Mouse (Mus musculus) embryonic facial prominence, embryonic 13.5 days (tissue): ENCODE data around the gene Cpvl. TPM values are rescaled to one million over a fixed set of nuclear protein-coding genes. Genes with fewer than 3 reads are reported as not detected.
A peak's percentile ranks its signal among the peaks of the same experiment; 100 is the strongest.

Experiments
- ATAC-seq: fragments of 200-750 bp; cut with Nextera tagmentation; 2 replicates; pipeline ENCODE4 v1.8.0; 2017; ENCODE audit warnings: low read depth; ENCODE audit not compliant: insufficient number of reproducible peaks, insufficient read depth, low FRiP score, low TSS enrichment
- H3K27ac ChIP-seq: fragments of 300-500 bp; sonication (generic); 2 replicates; pipeline ENCODE4 v1.5.1; 2015; ENCODE audit warnings: moderate library complexity, mild to moderate bottlenecking, inconsistent platforms
- H3K27me3 ChIP-seq: fragments of 300-500 bp; sonication (generic); 2 replicates; pipeline ENCODE4 v1.6.1; 2015; ENCODE audit warnings: mild to moderate bottlenecking, inconsistent platforms
- H3K36me3 ChIP-seq: fragments of 300-500 bp; sonication (generic); 2 replicates; pipeline ENCODE4 v1.6.1; 2015; ENCODE audit warnings: mild to moderate bottlenecking, inconsistent platforms
- H3K4me1 ChIP-seq: fragments of 300-500 bp; sonication (generic); 2 replicates; pipeline ENCODE4 v1.6.1; 2015; ENCODE audit warnings: inconsistent platforms
- H3K4me2 ChIP-seq: fragments of 300-500 bp; sonication (generic); 2 replicates; pipeline ENCODE4 v1.6.1; 2015; ENCODE audit warnings: moderate library complexity, mild to moderate bottlenecking, inconsistent platforms
- H3K4me3 ChIP-seq: fragments of 300-500 bp; sonication (generic); 2 replicates; pipeline ENCODE4 v1.5.1; 2015; ENCODE audit warnings: mild to moderate bottlenecking, inconsistent platforms
- H3K9ac ChIP-seq: fragments of 300-500 bp; sonication (generic); 2 replicates; pipeline ENCODE4 v1.6.1; 2015; ENCODE audit warnings: mild to moderate bottlenecking, inconsistent platforms
- H3K9me3 ChIP-seq: fragments of 300-500 bp; sonication (generic); 2 replicates; pipeline ENCODE4 v1.6.1; 2016; ENCODE audit warnings: inconsistent platforms
- WGBS: fragments of 180-500 bp; shearing (Covaris S2); methylation state at CpG from one replicate; pipeline ENCODE4 v1.1.7; 2015; ENCODE audit warnings: mixed read lengths; 5-methylcytosine and 5-hydroxymethylcytosine counted together
- polyA plus RNA-seq: library from polyadenylated mRNA; unstranded; fragments of >200 nt; fragmentation: Nextera tagmentation; extraction: Ambion mirVana; gene quantifications from 2 replicates; pipeline ENCODE4 v1.2.1, GENCODE M21; 2015

Cpvl gene
- polyA plus RNA-seq, 1 experiment from 2014 or later, result 0.22 TPM

DNA sequence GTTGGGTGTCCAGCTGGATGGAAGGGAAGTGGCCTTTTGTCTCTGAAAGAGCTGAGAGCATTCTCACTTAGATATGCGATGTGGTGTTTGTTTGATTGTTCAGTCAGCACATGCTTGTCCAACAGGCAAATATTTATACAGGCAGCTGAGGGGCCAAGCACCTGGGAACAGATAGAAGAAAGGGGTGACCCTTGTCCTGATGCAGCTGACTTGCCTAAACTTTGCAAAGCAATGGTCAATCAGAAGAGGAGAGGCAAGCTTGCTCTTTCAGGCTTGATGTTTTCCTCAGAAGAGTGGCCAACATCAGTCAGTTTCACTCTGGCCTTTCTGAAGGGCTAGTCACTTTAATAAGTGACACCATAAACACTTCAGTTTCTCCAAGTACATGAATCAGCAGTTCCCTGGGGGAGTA lies 72.4 kb downstream of the Cpvl start:
- no peak overlapping the region for H3K27ac ChIP-seq
- ATAC-seq, result no peak
- H3K4me3 ChIP-seq, result no peak overlapping the region
- 69% methylated on average over 1 of the region's 1 CpGs for WGBS
- no peaks in the 10 kb centered on the region for H3K27me3 ChIP-seq
- H3K4me1 ChIP-seq, result peaks cover 30% of the 10 kb centered on the region; the same call in 1 of the 2 replicates
- H3K9ac ChIP-seq, result no peak overlapping the region
- H3K9me3 ChIP-seq, result no peaks in the 10 kb centered on the region
- H3K36me3 ChIP-seq, result no peaks in the 10 kb centered on the region
- H3K4me2 ChIP-seq, result no peak overlapping the region

DNA sequence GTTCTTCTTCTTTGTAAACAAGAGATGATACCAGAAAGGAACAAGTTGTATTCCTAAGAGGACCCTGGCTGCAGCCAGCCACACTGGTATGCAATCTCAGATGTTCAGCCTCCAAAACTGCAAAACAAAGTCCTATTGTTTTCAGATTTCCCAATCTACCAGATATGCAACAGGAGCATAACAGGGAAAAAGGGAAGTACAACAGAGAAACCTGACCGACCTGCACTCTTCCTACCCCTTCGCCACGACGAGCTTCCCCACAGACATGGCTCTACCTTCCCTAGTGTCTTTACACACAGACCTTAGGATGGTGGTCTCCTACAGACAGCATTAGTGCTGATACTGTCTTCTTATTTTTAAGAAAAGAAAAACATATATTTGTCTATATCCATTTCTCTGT lies 72.9 kb downstream of the Cpvl start:
- H3K9me3 ChIP-seq, result no peaks in the 10 kb centered on the region
- no peak overlapping the region for H3K27ac ChIP-seq
- peaks cover 34% of the 10 kb centered on the region; the same call in 1 of the 2 replicates for H3K4me1 ChIP-seq
- H3K36me3 ChIP-seq, result no peaks in the 10 kb centered on the region
- ATAC-seq, result no peak
- H3K4me3 ChIP-seq, result no peak overlapping the region
- H3K4me2 ChIP-seq, result no peak overlapping the region
- H3K9ac ChIP-seq, result no peak overlapping the region
- H3K27me3 ChIP-seq, result no peaks in the 10 kb centered on the region
- 67% methylated on average over 4 of the region's 4 CpGs for WGBS

DNA sequence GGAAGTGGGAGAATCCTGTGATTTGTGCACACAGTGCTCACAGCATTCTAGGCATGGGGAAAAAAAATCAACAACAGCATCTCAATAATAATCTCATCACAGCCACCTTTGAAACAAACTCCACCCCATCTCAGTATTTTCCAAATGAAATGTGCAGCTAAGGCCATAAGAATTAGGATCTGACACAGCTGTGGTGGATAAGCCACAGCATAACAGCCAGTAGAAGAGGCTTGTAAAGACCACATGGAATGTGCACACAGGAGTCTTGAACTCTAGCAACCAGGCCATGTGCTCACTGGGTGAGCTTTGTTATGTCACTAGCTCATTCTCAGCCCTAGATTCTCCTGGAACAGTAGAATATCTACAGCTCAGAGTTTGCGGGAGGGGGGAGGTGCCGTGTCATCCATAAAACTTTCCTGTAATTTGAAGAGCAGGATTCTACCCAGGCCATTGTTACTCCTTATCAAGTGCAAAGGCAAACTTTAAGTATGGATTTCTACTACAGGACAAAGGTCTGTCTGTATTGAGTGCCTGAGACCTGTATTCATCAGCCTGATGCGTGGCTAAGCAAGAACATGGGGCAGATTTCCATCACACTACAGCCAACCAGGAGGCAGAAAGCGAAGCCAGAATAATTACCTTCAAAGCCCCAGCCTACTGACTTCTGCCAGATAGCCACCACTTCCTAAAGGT lies 73.6 kb downstream of the Cpvl start:
- peaks cover 42% of the 10 kb centered on the region; the same call in 1 of the 2 replicates for H3K4me1 ChIP-seq
- no peaks in the 10 kb centered on the region for H3K27me3 ChIP-seq
- H3K27ac ChIP-seq, result no peak overlapping the region
- no peaks in the 10 kb centered on the region for H3K9me3 ChIP-seq
- no peak for ATAC-seq
- WGBS, result 84% methylated on average over 4 of the region's 4 CpGs
- H3K4me3 ChIP-seq, result no peak overlapping the region
- no peak overlapping the region for H3K4me2 ChIP-seq
- H3K36me3 ChIP-seq, result no peaks in the 10 kb centered on the region
- no peak overlapping the region for H3K9ac ChIP-seq

DNA sequence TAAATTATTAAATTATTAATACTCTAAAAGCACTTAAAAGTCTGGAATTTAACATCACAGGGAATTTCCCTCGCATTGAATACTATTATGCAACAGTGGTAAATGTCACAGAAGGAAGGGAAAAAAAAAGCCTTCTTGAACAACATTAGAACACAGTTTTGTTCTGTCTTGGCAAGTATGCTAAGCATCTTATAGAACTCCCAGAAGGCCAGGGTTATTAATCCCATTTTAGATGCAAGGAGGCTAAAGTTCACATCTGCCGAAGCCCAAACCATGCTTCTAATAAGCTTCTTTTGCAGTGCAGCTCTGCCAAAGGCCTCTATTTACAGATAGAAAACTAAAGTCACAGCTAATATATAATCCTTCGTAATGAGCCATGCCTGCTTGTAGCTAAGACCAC lies 74.3 kb downstream of the Cpvl start:
- no peak for ATAC-seq
- Histone ChIP-seq H3K4me1 (peaks cover 41% of the 10 kb centered on the region; the same call in 1 of the 2 replicates), H3K9ac (no peak overlapping the region), H3K4me3 (no peak overlapping the region), H3K27ac (no peak overlapping the region), H3K4me2 (no peak overlapping the region), H3K27me3 (no peaks in the 10 kb centered on the region), H3K9me3 (no peaks in the 10 kb centered on the region), H3K36me3 (no peaks in the 10 kb centered on the region)
- WGBS, result 47% methylated on average over 3 of the region's 3 CpGs

DNA sequence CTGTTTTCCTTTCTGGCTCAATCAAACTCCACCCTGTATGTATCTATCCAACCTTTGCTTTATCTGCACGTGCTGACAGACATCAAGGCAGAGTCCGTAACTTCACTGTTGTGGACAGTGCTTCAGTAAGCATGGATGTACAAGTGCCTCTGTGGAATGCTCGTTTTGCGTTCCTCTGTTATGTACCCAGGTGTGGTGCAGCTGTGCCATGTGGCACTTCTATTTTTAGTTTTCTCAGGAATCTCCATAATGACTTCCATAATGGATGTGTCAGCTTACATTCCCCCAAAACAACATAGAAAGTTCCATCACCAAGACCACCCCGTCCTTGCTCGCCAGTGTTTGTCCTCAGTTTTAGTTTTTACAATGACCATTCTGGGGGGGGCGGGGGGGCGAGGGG lies 76.7 kb downstream of the Cpvl start:
- no peak overlapping the region for H3K4me2 ChIP-seq
- H3K4me1 ChIP-seq, result peaks cover 39% of the 10 kb centered on the region
- no peaks in the 10 kb centered on the region for H3K9me3 ChIP-seq
- no peaks in the 10 kb centered on the region for H3K27me3 ChIP-seq
- 47% methylated on average over 8 of the region's 8 CpGs for WGBS
- H3K27ac ChIP-seq, result no peak overlapping the region
- no peaks in the 10 kb centered on the region for H3K36me3 ChIP-seq
- no peak overlapping the region for H3K4me3 ChIP-seq
- H3K9ac ChIP-seq, result no peak overlapping the region
- ATAC-seq, result no peak

DNA sequence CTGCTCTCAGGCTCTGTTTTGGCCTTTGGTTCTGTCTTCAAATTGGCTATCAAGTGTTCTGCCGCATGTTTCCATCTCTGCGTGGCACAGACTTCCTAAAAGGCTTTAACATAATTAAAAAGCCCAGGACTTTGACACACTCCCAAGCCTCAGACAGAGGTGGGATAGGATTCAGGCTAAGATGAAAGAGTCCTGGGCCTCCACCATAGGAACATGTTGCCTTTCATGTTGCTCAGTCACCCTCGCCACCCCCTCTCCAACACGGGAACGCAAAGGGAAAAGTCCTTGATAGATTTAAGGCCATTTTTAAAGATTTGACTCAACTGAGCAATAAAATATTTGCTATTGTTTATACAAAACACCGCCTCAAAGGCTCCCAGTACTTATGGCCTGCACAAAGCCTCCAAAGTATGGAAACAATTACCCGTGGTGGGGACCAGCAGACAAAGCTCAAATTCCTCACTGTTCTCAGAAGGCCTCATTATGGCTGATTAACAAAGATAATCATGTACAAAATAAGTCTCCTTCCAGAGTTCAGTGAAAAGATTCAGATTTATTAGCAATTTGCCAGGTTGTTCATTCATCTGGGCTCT lies 80.5 kb downstream of the Cpvl start:
- Histone ChIP-seq H3K4me1 (peaks cover 27% of the 10 kb centered on the region), H3K9me3 (no peaks in the 10 kb centered on the region), H3K9ac (no peak overlapping the region), H3K4me2 (no peak overlapping the region), H3K27me3 (no peaks in the 10 kb centered on the region), H3K27ac (peak overlapping the region; percentile 33; the same call in 1 of the 2 replicates), H3K36me3 (no peaks in the 10 kb centered on the region), H3K4me3 (no peak overlapping the region)
- WGBS, result 30% methylated on average over 7 of the region's 7 CpGs
- no peak for ATAC-seq

DNA sequence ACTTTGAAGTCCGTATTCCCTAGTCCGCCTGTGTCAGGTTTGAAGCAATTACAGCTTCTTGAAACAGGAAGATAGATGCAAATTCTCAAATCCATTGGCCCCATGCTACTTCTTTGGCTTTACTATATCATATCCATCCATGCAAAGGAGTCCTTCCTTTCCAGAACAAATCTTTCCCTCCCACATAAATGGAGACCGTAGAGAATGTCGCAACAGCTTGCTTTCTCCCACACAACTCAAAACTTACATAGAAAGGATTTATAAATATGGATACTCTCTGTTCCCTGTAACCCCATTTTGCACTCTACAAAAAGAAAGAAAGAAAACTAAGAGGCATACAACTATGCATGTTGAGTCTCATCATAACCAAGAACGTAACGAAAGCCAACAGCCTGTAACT lies 81.3 kb downstream of the Cpvl start:
- H3K9me3 ChIP-seq, result no peaks in the 10 kb centered on the region
- H3K27ac ChIP-seq, result 0 out of 2 replicates have a peak overlapping the region, but pooled peaks have one; percentile 33
- no peaks in the 10 kb centered on the region for H3K27me3 ChIP-seq
- H3K9ac ChIP-seq, result no peak overlapping the region
- no peak overlapping the region for H3K4me2 ChIP-seq
- 87% methylated on average over 6 of the region's 6 CpGs for WGBS
- no peaks in the 10 kb centered on the region for H3K36me3 ChIP-seq
- ATAC-seq, result no peak
- H3K4me3 ChIP-seq, result no peak overlapping the region
- peaks cover 27% of the 10 kb centered on the region for H3K4me1 ChIP-seq

DNA sequence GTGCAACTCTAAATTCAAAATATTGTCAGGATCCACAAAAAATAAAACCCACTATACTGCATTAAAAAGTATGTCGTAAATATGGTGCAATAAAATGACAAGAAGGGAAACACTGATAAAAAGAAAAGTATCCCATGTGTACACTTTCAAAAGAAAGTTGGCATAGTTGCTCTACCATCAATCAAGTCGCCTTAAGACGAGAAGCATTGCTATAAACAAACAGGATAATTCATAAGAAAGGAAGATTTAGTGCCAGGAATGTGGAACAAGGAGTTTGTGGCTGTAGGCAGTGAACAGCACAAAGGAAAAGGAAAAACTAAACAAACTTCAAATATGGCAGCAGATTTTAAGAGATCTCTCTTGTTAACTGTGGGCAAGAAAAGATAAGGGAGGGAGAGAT lies 84.7 kb downstream of the Cpvl start:
- no peak for ATAC-seq
- no peaks in the 10 kb centered on the region for H3K36me3 ChIP-seq
- no peak overlapping the region for H3K4me2 ChIP-seq
- peaks cover 7% of the 10 kb centered on the region for H3K4me1 ChIP-seq
- no peak overlapping the region for H3K9ac ChIP-seq
- no peak overlapping the region for H3K27ac ChIP-seq
- H3K27me3 ChIP-seq, result no peaks in the 10 kb centered on the region
- no peak overlapping the region for H3K4me3 ChIP-seq
- 79% methylated on average over 3 of the region's 3 CpGs for WGBS
- H3K9me3 ChIP-seq, result no peaks in the 10 kb centered on the region

DNA sequence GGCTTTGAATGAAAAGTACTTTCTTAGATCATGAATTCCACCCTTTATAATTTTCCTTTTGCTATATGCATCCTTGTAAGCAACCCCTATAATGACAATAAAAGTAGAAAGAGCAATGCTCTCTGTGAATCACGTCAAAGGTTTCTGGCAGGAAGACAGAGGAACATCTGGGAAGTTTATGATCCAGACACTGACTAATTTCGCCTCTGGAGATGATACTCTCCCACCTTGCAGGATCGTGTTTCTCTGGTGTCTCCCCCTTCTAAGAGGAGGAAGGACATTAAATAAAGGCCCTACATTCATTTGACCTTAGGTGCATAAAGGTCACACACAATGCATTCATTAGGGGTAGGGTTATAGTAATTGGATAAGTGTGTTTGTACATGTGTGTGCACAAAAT lies 87.4 kb downstream of the Cpvl start:
- Histone ChIP-seq H3K4me2 (no peak overlapping the region), H3K4me3 (no peak overlapping the region), H3K36me3 (no peaks in the 10 kb centered on the region), H3K9ac (no peak overlapping the region), H3K27ac (no peak overlapping the region), H3K4me1 (no peaks in the 10 kb centered on the region), H3K9me3 (no peaks in the 10 kb centered on the region), H3K27me3 (no peaks in the 10 kb centered on the region)
- ATAC-seq, result no peak
- WGBS, result 34% methylated on average over 3 of the region's 3 CpGs

DNA sequence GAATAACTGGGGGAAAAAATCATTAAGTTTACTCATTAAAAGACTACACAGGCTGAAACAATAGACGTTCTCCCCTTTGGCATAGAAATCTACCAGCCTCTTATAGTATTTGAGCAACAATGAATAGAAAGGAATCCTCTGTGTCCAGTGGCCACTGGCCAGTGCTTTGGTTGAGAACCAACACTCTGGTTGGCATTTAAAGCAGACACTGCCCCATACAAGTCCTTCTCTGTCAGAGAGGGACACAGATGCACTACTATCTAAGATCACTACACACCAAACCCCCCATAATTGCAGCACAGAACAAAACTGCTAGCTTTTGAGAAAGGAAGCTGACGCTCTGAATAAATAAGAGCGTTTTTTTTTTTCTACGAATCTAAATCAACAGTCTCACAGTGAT lies 93.5 kb downstream of the Cpvl start:
- WGBS, result 73% methylated on average over 4 of the region's 4 CpGs
- no peak overlapping the region for H3K4me2 ChIP-seq
- no peaks in the 10 kb centered on the region for H3K36me3 ChIP-seq
- no peaks in the 10 kb centered on the region for H3K27me3 ChIP-seq
- H3K4me1 ChIP-seq, result peaks cover 35% of the 10 kb centered on the region
- no peak for ATAC-seq
- H3K9me3 ChIP-seq, result no peaks in the 10 kb centered on the region
- no peak overlapping the region for H3K4me3 ChIP-seq
- H3K9ac ChIP-seq, result no peak overlapping the region
- no peak overlapping the region for H3K27ac ChIP-seq

DNA sequence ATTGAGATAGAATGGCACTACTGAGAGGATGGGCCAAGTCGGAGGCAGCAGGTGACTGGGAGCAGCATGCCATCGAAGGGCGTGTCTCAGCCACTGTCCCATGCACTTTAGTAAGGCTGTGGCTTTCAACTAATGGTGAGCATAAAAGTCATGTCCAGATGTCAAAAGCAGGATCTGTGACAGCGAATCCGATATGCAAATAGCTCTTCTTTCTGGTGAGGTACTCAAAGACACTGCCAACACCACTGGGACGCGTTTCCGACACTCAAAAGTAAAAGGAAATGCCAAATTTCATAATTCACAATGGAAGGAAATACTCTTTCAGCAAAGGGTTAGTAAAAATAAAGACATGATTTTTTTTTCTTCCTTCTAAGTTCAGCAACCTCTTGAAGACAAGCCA lies 94.0 kb downstream of the Cpvl start:
- Histone ChIP-seq H3K4me1 (peaks cover 35% of the 10 kb centered on the region), H3K9ac (no peak overlapping the region), H3K36me3 (no peaks in the 10 kb centered on the region), H3K27ac (no peak overlapping the region), H3K27me3 (no peaks in the 10 kb centered on the region), H3K4me3 (no peak overlapping the region), H3K4me2 (no peak overlapping the region), H3K9me3 (no peaks in the 10 kb centered on the region)
- ATAC-seq, result no peak
- WGBS, result 89% methylated on average over 8 of the region's 8 CpGs

DNA sequence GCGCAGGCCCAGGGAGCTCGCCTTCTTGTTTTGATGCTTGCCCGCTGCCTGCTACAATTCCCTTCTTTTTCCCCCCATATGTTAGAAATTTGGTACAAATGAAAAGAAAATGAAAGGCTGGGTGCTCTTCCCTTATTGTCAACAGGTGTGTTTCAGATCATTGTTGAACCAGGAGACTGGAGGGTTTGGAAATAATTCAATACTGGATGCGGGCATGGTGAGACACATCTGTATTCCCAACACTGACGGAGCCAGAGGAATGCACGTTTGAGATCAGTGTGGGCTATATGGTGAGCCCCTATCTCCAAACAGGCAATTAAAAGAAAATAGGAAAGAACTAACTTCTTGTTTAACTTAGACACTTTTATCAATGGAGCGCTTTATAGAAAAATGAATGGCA lies 95.1 kb downstream of the Cpvl start:
- 41% methylated on average over 7 of the region's 7 CpGs for WGBS
- no peak for ATAC-seq

More for the DNA sequence above, 95.1 kb downstream of the Cpvl start:
- no peaks in the 10 kb centered on the region for H3K27me3 ChIP-seq
- peak overlapping the region; percentile 57 for H3K27ac ChIP-seq
- peaks cover 35% of the 10 kb centered on the region for H3K4me1 ChIP-seq
- no peaks in the 10 kb centered on the region for H3K36me3 ChIP-seq
- H3K4me2 ChIP-seq, result no peak overlapping the region
- no peak overlapping the region for H3K9ac ChIP-seq
- no peak overlapping the region for H3K4me3 ChIP-seq
- no peaks in the 10 kb centered on the region for H3K9me3 ChIP-seq
